Mouse (Mus musculus) liver, adult 2 months (tissue): ENCODE data around the gene Grk5.

ENCODE experiments used
- CTCF ChIP-seq: fragments of 200-500 bp; IDR thresholded peaks from 2 replicates; pipeline ENCODE4 v1.5.1; 2011; ENCODE audit warnings: low read depth, low read length, control low read depth
- POLR2A ChIP-seq: fragments of 200-500 bp; IDR thresholded peaks from 2 replicates; pipeline ENCODE4 v1.6.1; 2011; ENCODE audit warnings: low read length, control low read depth; ENCODE audit not compliant: insufficient read depth; ENCODE audit errors: extremely low read depth

GRCm38 (mm10) chr19:60887637-60888036 is 1.9 kb upstream of the Grk5 start:
- TF ChIP-seq CTCF: no peak
- TF ChIP-seq POLR2A: no peak
